Mouse (Mus musculus) testis, postnatal 10 days (tissue): ENCODE data around the gene Katnal1.

Experiments used
- DNase-seq: peaks from one replicate; pipeline ENCODE4 v3.0.0; 2021; ENCODE audit warnings: low spot score

Gene Katnal1

DNA sequence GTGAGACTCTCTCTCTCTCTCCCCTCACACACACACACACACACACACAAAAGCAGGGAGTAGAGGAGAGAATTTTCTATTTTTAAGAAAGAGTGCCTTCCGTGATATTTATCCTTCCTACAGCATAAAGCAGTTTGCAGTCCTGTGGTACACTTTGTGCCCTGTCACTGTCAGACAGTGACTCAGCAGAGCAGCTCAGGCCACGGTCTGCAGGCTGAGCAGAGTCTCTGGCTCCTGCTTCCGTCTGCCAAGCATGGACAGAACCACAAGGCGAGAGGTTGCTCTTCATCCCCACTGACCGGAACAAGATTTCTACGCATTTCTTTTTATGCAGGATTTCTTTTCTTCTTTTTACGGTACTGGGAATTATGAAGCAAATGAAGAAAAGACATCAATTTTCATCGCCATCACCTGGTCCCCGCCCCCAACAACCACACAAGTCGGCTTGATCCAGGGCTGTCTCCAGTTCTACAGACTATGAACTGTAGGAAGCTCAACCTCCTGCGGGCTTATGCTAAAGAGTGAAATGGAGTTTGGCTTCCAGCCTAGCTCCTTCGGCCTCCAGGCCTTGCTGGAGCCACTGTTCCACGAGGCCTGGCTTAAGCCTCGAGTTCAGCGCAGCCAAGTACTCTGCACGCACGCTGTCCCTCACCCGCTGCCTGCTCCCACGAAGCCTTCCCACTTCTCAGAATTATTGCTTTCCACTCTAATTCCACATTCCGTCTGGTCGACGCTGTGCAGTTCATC, 25.4 kb upstream of the Katnal1 start:
- DNase-seq = peak; percentile 39

- DNase-seq = no peak
Measured at GRCm38 (mm10) chr5:148953098-148953497, 24.0 kb upstream of the Katnal1 start.

DNA sequence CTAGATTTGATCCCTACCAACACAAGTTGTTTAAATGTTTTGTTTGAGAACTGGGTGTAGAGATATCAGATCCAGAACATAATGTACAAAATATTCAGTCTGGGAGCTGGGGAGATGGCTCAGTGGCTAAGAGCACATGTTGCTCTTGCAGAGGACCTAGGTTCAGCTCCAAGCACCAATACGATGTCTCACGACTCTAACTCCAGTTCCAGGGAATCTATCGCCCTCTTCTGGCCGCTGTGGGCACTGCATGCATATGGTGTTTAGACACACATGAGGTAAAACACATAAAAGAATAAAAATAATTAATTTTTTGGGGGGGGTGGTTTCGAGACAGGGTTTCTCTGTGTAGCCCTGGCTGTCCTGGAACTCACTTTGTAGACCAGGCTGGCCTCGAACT, 23.3 kb upstream of the Katnal1 start:
- peak; percentile 74 for DNase-seq

DNA sequence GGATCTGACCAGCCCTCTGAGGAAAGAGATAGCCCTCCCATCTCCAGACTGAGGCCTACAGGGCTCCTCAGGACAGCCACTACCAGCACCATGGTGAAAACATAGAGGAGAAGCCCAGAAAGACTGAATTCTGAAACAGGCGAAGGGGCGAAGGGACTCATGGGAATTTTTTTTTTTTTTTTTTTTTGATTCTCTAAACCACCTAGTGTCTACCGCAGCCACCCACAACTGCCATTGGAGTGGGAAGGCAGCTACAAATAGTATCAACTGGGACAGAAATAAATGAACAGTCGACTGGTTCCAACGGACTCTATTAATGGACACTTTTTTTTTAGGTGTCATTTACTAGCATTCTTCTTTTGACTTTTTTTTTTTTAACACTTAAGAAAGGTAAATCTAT, 22.2 kb upstream of the Katnal1 start:
- no peak for DNase-seq

GRCm38 (mm10) chr5:148950064-148950463, 20.9 kb upstream of the Katnal1 start:
- DNase-seq = no peak

DNA sequence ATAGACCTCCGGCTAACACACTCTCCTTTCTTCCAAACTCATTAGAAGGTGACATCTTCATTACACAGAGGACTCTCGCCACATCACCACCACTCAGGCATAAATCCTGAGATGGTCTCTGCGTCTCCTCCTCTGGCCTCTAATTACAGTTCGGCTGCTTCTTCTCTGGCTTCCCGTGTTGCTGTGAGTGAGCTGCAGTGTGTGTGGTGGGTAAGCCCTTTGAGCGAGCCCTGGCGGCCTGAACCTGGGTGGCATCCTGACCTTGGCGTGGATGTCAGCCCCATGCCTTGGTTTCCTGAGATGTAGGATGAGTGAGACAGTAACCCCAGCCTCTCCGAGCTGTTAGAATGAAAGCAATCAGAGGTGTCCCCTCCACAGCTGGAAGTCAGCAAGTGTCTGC, 19.5 kb upstream of the Katnal1 start:
- no peak for DNase-seq

GRCm38 (mm10) chr5:148947412-148947811, 18.3 kb upstream of the Katnal1 start:
- DNase-seq = no peak

DNA sequence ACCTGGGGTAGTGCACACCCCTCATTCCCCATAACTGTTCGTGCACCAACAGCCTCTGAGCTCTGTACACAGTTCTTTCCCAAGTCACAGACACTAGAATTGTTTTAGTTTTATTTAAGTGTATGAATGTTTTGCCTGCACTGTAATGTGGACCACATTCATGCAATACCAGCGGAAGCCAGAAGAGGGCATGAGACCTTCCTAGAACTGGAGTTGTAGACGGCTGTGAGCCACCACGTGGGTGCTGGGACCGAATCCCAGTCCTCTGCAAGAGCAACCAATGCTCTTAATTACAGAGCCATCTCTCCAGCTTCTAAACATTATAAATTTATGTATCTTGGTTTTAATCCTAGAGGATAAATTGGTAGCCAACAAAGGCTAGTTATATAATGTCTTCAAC, 17.7 kb upstream of the Katnal1 start:
- DNase-seq = peak; percentile 56

- DNase-seq = no peak
Measured at GRCm38 (mm10) chr5:148945735-148946134, 16.6 kb upstream of the Katnal1 start.

DNA sequence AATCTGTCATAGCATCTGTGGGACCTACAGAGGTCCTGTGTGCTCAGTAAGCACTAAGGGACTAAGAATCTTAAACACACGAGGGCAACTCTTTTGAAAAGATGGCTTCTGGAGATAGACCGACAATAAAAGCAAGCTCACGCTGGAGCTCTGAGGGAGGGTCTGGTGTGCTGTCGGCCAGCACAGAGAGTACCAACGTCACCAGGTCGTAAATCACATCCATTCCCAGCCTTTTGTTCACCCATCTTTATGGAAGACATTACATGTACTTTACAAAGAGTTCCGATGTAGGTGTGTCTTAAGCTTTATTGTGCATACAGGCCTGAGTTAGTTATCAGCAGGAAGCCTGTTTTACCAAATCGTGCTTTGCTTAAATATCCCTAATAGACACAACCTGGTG, 14.9 kb upstream of the Katnal1 start:
- DNase-seq = no peak

DNA sequence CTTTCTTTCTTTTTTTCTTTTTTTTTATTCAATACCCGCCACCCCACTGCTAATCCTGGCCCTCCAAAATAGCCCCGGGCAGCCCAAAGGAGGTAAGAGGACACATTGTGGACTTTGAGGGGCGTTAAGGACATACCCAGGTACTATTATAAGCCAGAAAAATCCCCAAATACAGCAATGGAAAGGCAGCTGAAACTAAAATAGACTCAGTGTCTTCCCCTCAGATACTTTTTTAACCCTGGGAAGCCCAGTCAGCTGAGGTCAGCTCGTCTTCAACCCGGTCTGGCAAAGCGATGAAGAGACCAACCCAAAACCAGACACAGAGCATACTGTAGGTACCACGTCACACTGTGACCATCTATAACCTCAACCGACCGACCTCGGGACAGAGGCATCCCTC, 14.3 kb upstream of the Katnal1 start:
- no peak for DNase-seq

- no peak for DNase-seq
Measured at GRCm38 (mm10) chr5:148942957-148943356, 13.8 kb upstream of the Katnal1 start.

DNA sequence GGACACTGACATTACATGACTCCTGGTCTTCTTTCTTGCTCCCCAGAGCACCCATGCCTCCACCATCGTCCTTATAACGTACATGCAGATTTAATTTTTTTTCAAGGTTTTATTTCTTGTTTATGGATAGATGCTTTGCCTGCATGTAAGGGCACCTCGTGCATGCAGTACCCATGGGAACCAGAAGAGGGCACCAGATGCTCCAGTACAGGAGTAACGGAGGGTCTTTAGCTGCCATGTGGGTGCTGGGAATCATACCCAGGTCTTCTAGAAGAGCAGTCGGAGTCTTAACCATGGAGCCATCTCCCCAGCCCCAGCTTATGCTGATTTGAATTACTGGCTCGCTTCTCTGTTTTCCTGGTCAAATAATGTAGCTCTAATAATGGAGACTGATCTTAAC, 13.2 kb upstream of the Katnal1 start:
- DNase-seq = peak; percentile 59

- DNase-seq = no peak
Measured at GRCm38 (mm10) chr5:148941867-148942266, 12.7 kb upstream of the Katnal1 start.

DNA sequence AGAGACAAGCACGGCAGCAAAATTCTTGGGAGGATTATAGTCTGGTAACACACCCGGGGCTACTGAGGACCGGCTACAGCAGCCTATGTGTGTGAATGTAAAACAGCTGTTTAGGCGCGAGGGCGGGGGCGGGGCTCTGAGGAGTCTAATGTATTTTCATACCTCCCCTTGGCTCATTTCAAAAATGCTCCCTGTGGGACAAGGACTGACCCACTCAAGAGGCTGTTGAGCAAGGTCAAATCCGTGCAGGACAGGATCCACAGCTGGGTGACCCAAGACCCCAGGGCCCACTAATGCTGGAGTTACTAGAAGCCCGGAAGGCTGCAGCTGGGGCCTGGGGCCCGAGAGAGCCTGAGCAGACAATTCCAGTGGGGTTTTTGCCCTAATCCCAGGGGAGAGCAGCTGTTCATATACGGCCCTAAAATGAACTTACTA, 10.8 kb upstream of the Katnal1 start:
- no peak for DNase-seq

DNA sequence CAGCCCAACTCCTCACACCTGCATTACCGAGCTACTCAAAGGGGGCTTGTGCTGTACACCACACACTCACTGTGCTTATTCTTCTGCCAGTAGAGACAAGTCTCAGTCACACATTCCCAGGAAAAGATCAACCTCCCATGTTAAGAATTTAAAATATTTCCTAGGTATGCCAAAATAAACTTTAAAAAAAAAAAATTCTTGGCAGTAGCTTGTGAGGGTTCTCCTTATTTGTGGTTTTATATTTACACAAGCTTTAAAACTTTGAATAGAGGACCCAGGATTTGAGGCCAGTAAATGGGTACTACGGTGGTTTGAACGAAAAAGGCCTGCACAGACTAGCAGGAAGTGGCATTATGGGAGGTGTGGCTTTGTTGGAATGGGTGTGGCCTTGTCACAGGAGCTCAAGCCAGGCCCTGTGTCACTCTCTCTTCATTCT, 7.4 kb upstream of the Katnal1 start:
- DNase-seq = no peak

- no peak for DNase-seq
Measured at GRCm38 (mm10) chr5:148935871-148936270, 6.8 kb upstream of the Katnal1 start.

- no peak for DNase-seq
Measured at GRCm38 (mm10) chr5:148935071-148935821, 6.1 kb upstream of the Katnal1 start.

DNA sequence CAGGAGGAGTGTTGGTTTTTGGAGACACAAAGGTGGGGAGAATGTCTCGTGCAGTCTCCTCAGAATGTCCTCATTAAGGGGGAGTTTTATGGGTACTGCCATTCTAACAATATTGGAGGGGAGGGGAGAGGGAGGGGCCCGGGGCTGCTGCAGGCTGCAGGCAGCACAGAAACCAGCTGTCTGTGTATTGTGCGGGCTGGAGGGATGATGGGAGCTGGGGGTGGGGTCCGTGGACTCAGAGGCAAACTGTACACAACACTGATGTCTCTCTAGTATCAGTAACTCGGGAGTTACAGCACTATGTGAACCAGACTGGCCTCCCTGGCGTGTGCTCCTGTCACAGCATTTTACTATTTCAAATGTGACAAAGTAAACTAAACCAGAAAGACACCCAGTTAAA, 5.3 kb upstream of the Katnal1 start:
- no peak for DNase-seq

- DNase-seq = no peak
Measured at GRCm38 (mm10) chr5:148933767-148934166, 4.6 kb upstream of the Katnal1 start.

GRCm38 (mm10) chr5:148931301-148931700, 2.2 kb upstream of the Katnal1 start:
- DNase-seq = no peak

- peak; percentile 91 for DNase-seq
Measured at GRCm38 (mm10) chr5:148928382-148929115, 571 bp downstream of the Katnal1 start.

DNA sequence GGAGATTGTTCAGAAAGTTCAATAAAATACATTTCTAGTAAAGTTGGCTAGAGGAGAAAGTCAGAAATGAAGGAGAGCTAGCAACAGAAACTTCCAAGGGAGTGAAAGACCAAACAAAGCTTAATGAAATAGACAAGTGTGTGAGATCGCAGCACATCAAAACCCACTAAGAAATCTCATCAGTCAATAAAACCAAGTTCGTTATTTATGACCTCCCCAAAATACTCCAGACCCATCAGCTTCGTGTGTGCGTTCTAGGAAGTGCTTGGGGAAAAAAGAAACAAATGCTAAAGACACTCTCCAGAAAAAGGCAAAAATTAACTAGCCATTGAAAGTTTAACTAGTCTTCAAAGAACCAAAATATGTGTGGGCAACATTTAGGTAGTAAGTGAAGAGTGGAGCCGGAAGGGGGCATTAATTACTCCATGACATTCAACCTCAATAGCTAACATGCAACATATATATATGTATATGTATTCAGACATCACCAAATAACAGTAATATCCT, 1.4 kb downstream of the Katnal1 start:
- DNase-seq = no peak
